Mouse (Mus musculus) retina, embryonic 14.5 days (tissue): Measurements from ENCODE around the gene Rhox4a2.
"Not testable (repeated sequence)": the region's sequence is repeated elsewhere in the genome, so short reads cannot be mapped to it uniquely, and the experiment has no call there.

Experiments
- DNase-seq: peaks from one replicate; pipeline ENCODE4 v3.0.0-alpha.2; 2015; ENCODE audit warnings: low spot score

Gene Rhox4a2

GRCm38 (mm10) chrX:37390548-37390947 is at the start of gene Rhox4a2:
Rhox4a2 (plus strand) TSS chrX:37390848.
- DNase-seq = not testable (repeated sequence)

DNA sequence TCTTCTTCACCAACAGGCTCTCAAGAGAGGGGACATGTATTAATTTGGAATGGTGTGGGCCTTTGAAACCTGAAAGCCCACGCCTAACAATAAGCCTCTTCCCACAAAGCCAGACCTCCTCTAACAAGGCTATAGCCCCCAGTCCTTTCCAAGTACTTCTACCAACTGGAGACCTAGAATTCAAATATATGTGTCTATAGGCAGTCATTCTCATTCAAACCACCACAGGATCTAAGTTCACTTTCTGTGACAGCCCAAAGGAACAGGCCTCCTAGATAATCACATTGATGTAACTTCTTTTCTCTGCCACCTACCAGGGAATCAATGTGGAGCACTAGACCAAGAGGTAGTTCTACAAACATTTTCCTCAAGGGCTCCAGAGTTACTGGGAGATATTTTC is 10.9 kb upstream of the Rhox4a2 start, which contains the start of gene Rhox3a2:
Rhox3a2 (plus strand) TSS at position 301 of the 400 bp plus-strand sequence.
- DNase-seq = not testable (repeated sequence)

GRCm38 (mm10) chrX:37411767-37412166 is 21.1 kb downstream of the Rhox4a2 start, which contains the start of gene Rhox2b:
Rhox2b (plus strand) TSS chrX:37412067.
- DNase-seq = not testable (repeated sequence)

DNA sequence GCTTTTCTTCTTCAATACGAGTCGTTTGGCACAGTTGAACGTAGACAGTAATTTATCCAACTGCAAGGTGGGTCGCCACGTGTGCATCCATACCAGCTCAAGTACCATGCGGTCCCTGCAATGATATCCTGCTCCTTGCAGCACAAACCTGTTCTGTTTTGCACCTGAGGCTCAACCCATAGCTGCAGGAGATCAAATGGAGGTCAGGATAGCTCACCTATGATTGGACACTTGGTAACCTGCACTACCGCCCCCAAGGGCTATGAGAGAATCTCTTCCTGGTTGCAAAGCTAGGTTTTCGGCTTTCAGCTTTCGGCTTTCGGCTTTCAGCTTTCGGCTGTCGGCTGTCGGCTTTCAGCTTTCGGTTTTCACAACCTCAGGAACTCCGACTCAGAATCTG is 41.5 kb downstream of the Rhox4a2 start, which contains the start of gene Rhox4b:
Rhox4b (plus strand) TSS at position 301 of the 400 bp plus-strand sequence.
- not testable (repeated sequence) for DNase-seq
